Mouse (Mus musculus): ENCODE measurements around the gene Hps4. TPM values are rescaled to one million over a fixed set of nuclear protein-coding genes. Genes with fewer than 3 reads are reported as not detected.

The Hps4 gene
- polyA plus RNA-seq, 1 experiment, result not detected

- 34% methylated on average over 4 of the region's 4 CpGs for WGBS
- TF ChIP-seq POLR2A (IDR thresholded peaks at IDR 0.05; ENCODE audit: insufficient read depth, low read depth, low read length), result no peak
- no peak for TF ChIP-seq CTCF (IDR thresholded peaks at IDR 0.05; ENCODE audit: insufficient read depth, low read depth, low read length)
- no peak overlapping the region for H3K27ac ChIP-seq (ENCODE audit: insufficient read depth, low read depth, low read length)
- H3K4me1 ChIP-seq (ENCODE audit: control insufficient read depth, insufficient read depth, low read length), result no peaks in the 10 kb centered on the region
- no peak overlapping the region for H3K4me3 ChIP-seq (ENCODE audit: insufficient read depth, low read depth, low read length)
These were observed 75.1 kb downstream of the Hps4 start for GRCm38 (mm10) chr5:112418023-112418422.

DNA sequence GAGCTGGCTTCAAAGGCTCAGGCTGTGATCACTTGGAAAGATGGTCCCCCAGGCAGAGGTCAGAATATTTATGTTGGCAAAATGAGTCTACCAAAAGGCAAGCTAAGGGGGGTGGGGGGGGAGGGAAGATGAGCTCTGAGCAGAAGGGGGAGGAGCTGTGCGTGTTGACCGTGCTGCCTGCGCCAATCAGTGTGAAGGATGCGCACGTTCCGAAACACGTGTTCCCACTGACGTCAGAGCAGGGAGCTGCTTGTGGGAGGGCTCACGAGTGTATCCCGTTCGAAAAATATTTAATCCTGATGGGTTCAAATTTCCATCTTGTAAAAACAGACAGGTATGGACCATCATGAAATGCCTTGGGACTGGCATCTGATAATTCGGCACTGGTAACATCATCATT, 76.7 kb downstream of the Hps4 start:
- no peaks in the 10 kb centered on the region; the same call in 1 of the 2 replicates for H3K4me1 ChIP-seq (ENCODE audit: control insufficient read depth, insufficient read depth, low read length)
- WGBS, result 54% methylated on average over 12 of the region's 12 CpGs
- no peak overlapping the region for H3K4me3 ChIP-seq (ENCODE audit: insufficient read depth, low read depth, low read length)
- TF ChIP-seq POLR2A (IDR thresholded peaks at IDR 0.05; ENCODE audit: insufficient read depth, low read depth, low read length) (no peak), CTCF (IDR thresholded peaks at IDR 0.05; ENCODE audit: insufficient read depth, low read depth, low read length) (no peak)
- H3K27ac ChIP-seq (ENCODE audit: insufficient read depth, low read depth, low read length), result no peak overlapping the region

- H3K4me1 ChIP-seq (ENCODE audit: control insufficient read depth, insufficient read depth, low read length), result peaks cover 3% of the 10 kb centered on the region
- H3K4me3 ChIP-seq (ENCODE audit: insufficient read depth, low read depth, low read length), result no peak overlapping the region
- no peak for TF ChIP-seq POLR2A (IDR thresholded peaks at IDR 0.05; ENCODE audit: insufficient read depth, low read depth, low read length)
- no peak overlapping the region for H3K27ac ChIP-seq (ENCODE audit: insufficient read depth, low read depth, low read length)
- 87% methylated on average over 7 of the region's 7 CpGs for WGBS
These were observed 83.8 kb downstream of the Hps4 start for GRCm38 (mm10) chr5:112426635-112427034.

GRCm38 (mm10) chr5:112427283-112427682, 84.4 kb downstream of the Hps4 start:
- Histone ChIP-seq H3K4me3 (ENCODE audit: insufficient read depth, low read depth, low read length) (no peak overlapping the region), H3K27ac (ENCODE audit: insufficient read depth, low read depth, low read length) (no peak overlapping the region), H3K4me1 (ENCODE audit: control insufficient read depth, insufficient read depth, low read length) (peaks cover 3% of the 10 kb centered on the region)
- 38% methylated on average over 2 of the region's 2 CpGs for WGBS
- TF ChIP-seq CTCF (IDR thresholded peaks at IDR 0.05; ENCODE audit: insufficient read depth, low read depth, low read length), result 0 out of 2 replicates have a peak, but pooled peaks have one; percentile 29
- TF ChIP-seq POLR2A (IDR thresholded peaks at IDR 0.05; ENCODE audit: insufficient read depth, low read depth, low read length), result no peak

Other genes starting within 250 kb of the Hps4 start
- not detected in 2 replicates for gene Cryba4, start 90.6 kb upstream of the Hps4 start, polyA plus RNA-seq (2012; ENCODE audit: insufficient read depth, insufficient read length, low replicate concordance, missing spikeins)
- not detected in 2 replicates for gene Crybb1, start 87.3 kb upstream of the Hps4 start, polyA plus RNA-seq (2012; ENCODE audit: insufficient read depth, insufficient read length, low replicate concordance, missing spikeins)
- gene Tpst2, start 66.4 kb upstream of the Hps4 start, polyA plus RNA-seq (2012; ENCODE audit: insufficient read depth, insufficient read length, low replicate concordance, missing spikeins), result not detected in 2 replicates
- gene Tfip11, start 16.7 kb upstream of the Hps4 start, polyA plus RNA-seq (2012; ENCODE audit: insufficient read depth, insufficient read length, low replicate concordance, missing spikeins), result not detected in 2 replicates
- gene Srrd, start within 50 bp of the Hps4 start, polyA plus RNA-seq (2012; ENCODE audit: insufficient read depth, insufficient read length, low replicate concordance, missing spikeins), result not detected in 2 replicates
- not detected in 2 replicates for gene Gm6583, start 12.9 kb downstream of the Hps4 start, polyA plus RNA-seq (2012; ENCODE audit: insufficient read depth, insufficient read length, low replicate concordance, missing spikeins)
- not detected in 2 replicates for gene Asphd2, start 51.8 kb downstream of the Hps4 start, polyA plus RNA-seq (2012; ENCODE audit: insufficient read depth, insufficient read length, low replicate concordance, missing spikeins)
- gene Gm6588, start 106.3 kb downstream of the Hps4 start, polyA plus RNA-seq (2012; ENCODE audit: insufficient read depth, insufficient read length, low replicate concordance, missing spikeins), result not detected in 2 replicates
- gene Sez6l, start 234.1 kb downstream of the Hps4 start, polyA plus RNA-seq (2012; ENCODE audit: insufficient read depth, insufficient read length, low replicate concordance, missing spikeins), result 99.7 TPM in 1 of 2 replicates, not detected in the other

Data from olfactory bulb, adult 2 months (tissue).